Mouse (Mus musculus): Measurements from ENCODE around the gene Casz1. TPM values are rescaled to one million over a fixed set of nuclear protein-coding genes. Genes with fewer than 3 reads are reported as not detected.

Gene Casz1
- polyA plus RNA-seq, 1 experiment from 2014 or later, result 9.4 TPM

DNA sequence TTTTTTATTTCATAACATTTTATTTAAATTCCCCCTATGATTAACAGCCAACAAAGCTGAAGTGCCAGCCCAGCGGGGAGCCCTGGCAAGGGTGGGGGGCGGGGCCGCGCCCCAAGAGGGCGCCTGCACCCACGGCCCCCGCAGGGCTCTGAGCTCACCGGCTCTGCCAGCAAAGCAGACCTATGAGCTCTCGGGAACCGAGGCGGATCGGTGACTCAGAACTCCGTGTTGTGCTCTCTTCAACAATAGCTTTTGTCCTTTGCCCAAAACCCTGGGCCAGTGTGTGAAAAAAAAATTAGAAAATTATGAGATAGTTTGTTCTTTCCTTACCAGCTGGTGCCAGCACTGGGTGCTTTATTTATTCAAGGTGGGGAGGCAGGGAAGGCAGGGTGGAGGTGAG, 15.9 kb downstream of the Casz1 start:
- TF ChIP-seq CTCF (IDR thresholded peaks at IDR 0.05; ENCODE audit: low read depth) (0 out of 2 replicates have a peak, but pooled peaks have one; percentile 10), EP300 (optimal IDR thresholded peaks at IDR 0.05) (no peak)
- no peaks in the 10 kb centered on the region for H3K9me3 ChIP-seq (ENCODE audit: control insufficient read depth, low read length)
- H3K36me3 ChIP-seq (ENCODE audit: control insufficient read depth, insufficient read depth, low read length), result no peaks in the 10 kb centered on the region
- DNase-seq (ENCODE audit: low spot score) (peak; percentile 78), ATAC-seq (ENCODE audit: low FRiP score, low TSS enrichment) (peak; percentile 86)
- H3K4me3 ChIP-seq (ENCODE audit: low read depth, low read length), result no peak overlapping the region
- 38% methylated on average over 13 of the region's 13 CpGs for WGBS
- H3K9ac ChIP-seq (ENCODE audit: low read length), result no peak overlapping the region
- H3K4me2 ChIP-seq (replicated peaks; ENCODE audit: low read depth), result peak overlapping the region; percentile 14; the same call in 1 of the 2 replicates
- no peaks in the 10 kb centered on the region for H3K27me3 ChIP-seq (ENCODE audit: control insufficient read depth, insufficient read depth, low read length)
- H3K27ac ChIP-seq (replicated peaks), result peak overlapping the region; percentile 85
- 0 out of 2 replicates have a peak, but pooled peaks cover 5% of the 10 kb centered on the region for H3K4me1 ChIP-seq (replicated peaks; ENCODE audit: control insufficient read depth, insufficient read depth)

DNA sequence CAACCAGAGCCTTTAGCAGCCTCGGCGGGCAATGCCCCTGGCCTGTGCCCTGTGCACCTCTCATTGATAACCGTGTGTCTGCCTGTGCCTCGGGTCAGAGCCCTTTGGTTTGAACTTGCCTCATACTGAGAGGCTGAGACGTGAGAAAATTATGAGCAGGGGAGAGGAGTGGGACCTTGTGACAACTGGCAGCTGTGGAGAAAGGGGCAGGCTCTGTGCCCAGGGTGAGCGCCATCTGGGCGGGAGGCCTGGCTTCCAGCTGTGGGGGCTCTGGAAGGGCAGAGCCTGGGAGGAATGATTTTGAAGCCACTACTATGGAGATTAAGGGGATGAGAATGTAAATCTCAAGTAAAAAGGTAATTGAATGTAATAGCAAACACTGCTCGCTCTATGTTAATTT, 19.1 kb downstream of the Casz1 start:
- H3K4me3 ChIP-seq (ENCODE audit: low read depth, low read length), result no peak overlapping the region
- ATAC-seq (ENCODE audit: low FRiP score, low TSS enrichment) (no peak), DNase-seq (ENCODE audit: low spot score) (no peak)
- 0 out of 2 replicates have a peak, but pooled peaks cover 5% of the 10 kb centered on the region for H3K4me1 ChIP-seq (replicated peaks; ENCODE audit: control insufficient read depth, insufficient read depth)
- TF ChIP-seq CTCF (IDR thresholded peaks at IDR 0.05; ENCODE audit: low read depth), result no peak
- TF ChIP-seq EP300 (optimal IDR thresholded peaks at IDR 0.05), result no peak
- WGBS, result 59% methylated on average over 8 of the region's 8 CpGs
- no peak overlapping the region for H3K9ac ChIP-seq (ENCODE audit: low read length)
- H3K27me3 ChIP-seq (ENCODE audit: control insufficient read depth, insufficient read depth, low read length), result no peaks in the 10 kb centered on the region
- H3K27ac ChIP-seq (replicated peaks), result peak overlapping the region; percentile 49
- H3K36me3 ChIP-seq (ENCODE audit: control insufficient read depth, insufficient read depth, low read length), result no peaks in the 10 kb centered on the region
- no peaks in the 10 kb centered on the region for H3K9me3 ChIP-seq (ENCODE audit: control insufficient read depth, low read length)
- no peak overlapping the region for H3K4me2 ChIP-seq (replicated peaks; ENCODE audit: low read depth)

DNA sequence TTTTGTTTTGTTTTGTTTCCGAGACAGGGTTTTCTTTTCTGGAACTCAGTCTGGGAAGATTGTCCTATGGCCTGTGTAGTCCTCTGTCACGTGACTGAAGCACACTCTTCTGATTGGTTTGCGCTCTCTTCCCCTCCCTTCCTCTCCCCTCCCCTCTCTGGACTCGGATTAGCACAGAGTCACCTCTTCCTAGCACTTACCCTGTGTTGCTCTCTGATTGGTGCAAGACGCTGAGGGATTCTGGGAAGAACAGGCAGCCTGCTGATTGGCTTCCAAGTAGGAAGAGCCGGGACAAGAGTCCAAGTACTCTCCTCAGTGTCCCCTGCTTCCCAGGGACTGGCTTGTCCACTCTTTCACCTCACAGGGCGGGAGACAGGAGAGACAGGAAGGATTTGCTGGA, 26.1 kb downstream of the Casz1 start:
- DNase-seq (ENCODE audit: low spot score), result no peak
- no peak overlapping the region for H3K4me2 ChIP-seq (replicated peaks; ENCODE audit: low read depth)
- peaks cover 7% of the 10 kb centered on the region; the same call in 1 of the 2 replicates for H3K4me1 ChIP-seq (replicated peaks; ENCODE audit: control insufficient read depth, insufficient read depth)
- ATAC-seq (ENCODE audit: low FRiP score, low TSS enrichment), result no peak
- H3K9ac ChIP-seq (ENCODE audit: low read length), result no peak overlapping the region
- H3K4me3 ChIP-seq (ENCODE audit: low read depth, low read length), result no peak overlapping the region
- H3K27me3 ChIP-seq (ENCODE audit: control insufficient read depth, insufficient read depth, low read length), result no peaks in the 10 kb centered on the region
- no peak overlapping the region for H3K27ac ChIP-seq (replicated peaks)
- no peaks in the 10 kb centered on the region for H3K36me3 ChIP-seq (ENCODE audit: control insufficient read depth, insufficient read depth, low read length)
- TF ChIP-seq EP300 (optimal IDR thresholded peaks at IDR 0.05) (no peak), CTCF (IDR thresholded peaks at IDR 0.05; ENCODE audit: low read depth) (no peak)
- 49% methylated on average over 7 of the region's 7 CpGs for WGBS
- no peaks in the 10 kb centered on the region for H3K9me3 ChIP-seq (ENCODE audit: control insufficient read depth, low read length)

DNA sequence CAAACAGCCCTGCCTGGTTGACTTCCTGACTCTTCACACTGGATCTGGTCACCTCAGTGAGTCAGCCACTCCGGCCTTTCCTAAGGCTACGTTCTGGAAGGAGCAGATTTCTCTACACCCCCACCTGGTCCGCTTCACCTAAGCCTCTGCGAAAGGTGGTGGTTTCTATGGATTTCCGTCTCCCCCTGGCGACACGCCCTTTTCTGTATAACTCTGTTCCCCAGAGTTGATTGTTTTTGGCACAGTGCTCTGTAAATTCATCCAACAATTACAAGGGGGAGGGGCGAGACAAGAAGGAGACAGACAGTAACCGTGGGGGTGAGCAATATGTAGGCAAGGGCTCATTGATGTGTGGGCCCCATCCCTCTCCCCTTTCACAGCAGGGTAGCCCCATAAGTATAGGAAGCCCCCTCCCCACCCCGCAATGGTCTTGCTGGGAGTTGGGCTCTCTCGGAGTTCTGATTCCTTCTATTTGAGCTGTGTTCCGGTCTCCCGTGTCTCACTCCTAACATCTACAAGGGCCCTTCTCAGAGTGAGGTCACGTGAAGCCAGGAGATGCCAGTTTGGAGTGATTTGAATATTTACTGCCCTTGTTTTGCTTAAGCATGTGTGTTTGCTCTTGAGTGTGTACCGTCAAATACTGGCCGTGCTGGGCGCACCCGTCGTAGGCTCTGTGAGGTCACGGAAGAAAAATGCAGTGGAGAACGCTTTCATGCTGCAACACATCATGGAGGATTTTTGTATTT, 29.2 kb downstream of the Casz1 start:
- no peak overlapping the region for H3K4me3 ChIP-seq (ENCODE audit: low read depth, low read length)
- peaks cover 16% of the 10 kb centered on the region; the same call in 1 of the 2 replicates for H3K4me1 ChIP-seq (replicated peaks; ENCODE audit: control insufficient read depth, insufficient read depth)
- no peaks in the 10 kb centered on the region for H3K9me3 ChIP-seq (ENCODE audit: control insufficient read depth, low read length)
- no peaks in the 10 kb centered on the region; the same call in 1 of the 2 replicates for H3K36me3 ChIP-seq (ENCODE audit: control insufficient read depth, insufficient read depth, low read length)
- no peaks in the 10 kb centered on the region for H3K27me3 ChIP-seq (ENCODE audit: control insufficient read depth, insufficient read depth, low read length)
- ATAC-seq (ENCODE audit: low FRiP score, low TSS enrichment) (peak; percentile 83), DNase-seq (ENCODE audit: low spot score) (peak; percentile 71)
- H3K9ac ChIP-seq (ENCODE audit: low read length), result no peak overlapping the region
- WGBS, result 42% methylated on average over 21 of the region's 21 CpGs
- no peak for TF ChIP-seq EP300 (optimal IDR thresholded peaks at IDR 0.05)
- TF ChIP-seq CTCF (IDR thresholded peaks at IDR 0.05; ENCODE audit: low read depth), result peak; percentile 27; the same call in 1 of the 2 replicates
- peak overlapping the region; percentile 81 for H3K27ac ChIP-seq (replicated peaks)
- H3K4me2 ChIP-seq (replicated peaks; ENCODE audit: low read depth), result 0 out of 2 replicates have a peak overlapping the region, but pooled peaks have one; percentile 20

DNA sequence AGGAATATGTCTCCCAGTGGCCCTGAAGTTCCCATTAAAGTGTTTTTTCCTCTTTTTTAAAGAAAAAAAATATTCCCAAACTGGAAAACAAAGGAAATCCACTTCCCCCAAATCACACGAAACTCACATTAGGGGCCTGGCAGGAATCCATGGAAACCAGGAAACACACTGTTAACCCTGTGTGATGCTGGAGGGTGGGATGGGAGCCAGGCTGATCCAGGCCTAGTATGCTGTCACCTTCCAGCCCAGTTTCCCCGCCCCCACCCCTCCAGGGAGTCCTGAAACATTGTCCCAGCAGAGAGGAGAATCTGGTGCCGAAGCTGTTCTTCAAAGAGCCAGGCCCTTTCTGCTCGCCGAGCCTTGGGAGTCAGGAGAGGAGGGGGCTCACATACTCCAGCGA, 32.2 kb downstream of the Casz1 start:
- Histone ChIP-seq H3K36me3 (ENCODE audit: control insufficient read depth, insufficient read depth, low read length) (no peaks in the 10 kb centered on the region; the same call in 1 of the 2 replicates), H3K27me3 (ENCODE audit: control insufficient read depth, insufficient read depth, low read length) (no peaks in the 10 kb centered on the region), H3K4me2 (replicated peaks; ENCODE audit: low read depth) (no peak overlapping the region), H3K9ac (ENCODE audit: low read length) (no peak overlapping the region), H3K4me1 (replicated peaks; ENCODE audit: control insufficient read depth, insufficient read depth) (peaks cover 16% of the 10 kb centered on the region; the same call in 1 of the 2 replicates), H3K4me3 (ENCODE audit: low read depth, low read length) (no peak overlapping the region), H3K27ac (replicated peaks) (peak overlapping the region; percentile 63), H3K9me3 (ENCODE audit: control insufficient read depth, low read length) (no peaks in the 10 kb centered on the region)
- 40% methylated on average over 6 of the region's 6 CpGs for WGBS
- TF ChIP-seq EP300 (optimal IDR thresholded peaks at IDR 0.05) (no peak), CTCF (IDR thresholded peaks at IDR 0.05; ENCODE audit: low read depth) (no peak)
- DNase-seq (ENCODE audit: low spot score) (no peak), ATAC-seq (ENCODE audit: low FRiP score, low TSS enrichment) (no peak)

DNA sequence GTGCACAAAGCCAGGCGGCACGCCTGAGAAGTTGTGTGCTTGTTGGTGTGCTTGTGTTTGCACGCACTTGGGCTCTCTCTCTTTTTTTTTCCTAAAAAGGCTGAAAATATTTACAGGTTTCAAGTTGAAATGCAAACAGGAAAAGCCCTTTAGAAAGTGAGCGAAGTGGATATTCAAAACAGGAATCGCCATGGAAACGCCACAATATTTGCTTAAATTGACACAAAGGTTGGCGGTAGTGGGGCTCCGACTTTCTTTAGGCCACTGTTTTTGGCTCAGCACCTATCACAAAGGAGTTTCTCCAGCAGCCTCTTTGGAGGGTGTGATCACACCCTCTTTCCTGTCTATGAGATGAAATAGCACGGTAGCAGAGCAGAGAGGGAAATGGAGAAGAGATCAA, 32.8 kb downstream of the Casz1 start:
- no peak overlapping the region for H3K4me2 ChIP-seq (replicated peaks; ENCODE audit: low read depth)
- no peak for TF ChIP-seq EP300 (optimal IDR thresholded peaks at IDR 0.05)
- no peak for TF ChIP-seq CTCF (IDR thresholded peaks at IDR 0.05; ENCODE audit: low read depth)
- no peaks in the 10 kb centered on the region; the same call in 1 of the 2 replicates for H3K36me3 ChIP-seq (ENCODE audit: control insufficient read depth, insufficient read depth, low read length)
- H3K9ac ChIP-seq (ENCODE audit: low read length), result no peak overlapping the region
- no peak for DNase-seq (ENCODE audit: low spot score)
- H3K9me3 ChIP-seq (ENCODE audit: control insufficient read depth, low read length), result no peaks in the 10 kb centered on the region
- peak overlapping the region; percentile 63 for H3K27ac ChIP-seq (replicated peaks)
- no peaks in the 10 kb centered on the region for H3K27me3 ChIP-seq (ENCODE audit: control insufficient read depth, insufficient read depth, low read length)
- H3K4me1 ChIP-seq (replicated peaks; ENCODE audit: control insufficient read depth, insufficient read depth), result peaks cover 16% of the 10 kb centered on the region; the same call in 1 of the 2 replicates
- 31% methylated on average over 9 of the region's 9 CpGs for WGBS
- no peak for ATAC-seq (ENCODE audit: low FRiP score, low TSS enrichment)
- no peak overlapping the region for H3K4me3 ChIP-seq (ENCODE audit: low read depth, low read length)
